Mouse (Mus musculus) monocyte, adult 5-6 weeks (primary cell): ENCODE measurements around the gene Oxt. TPM values are rescaled to one million over a fixed set of nuclear protein-coding genes. Genes with fewer than 3 reads are reported as not detected.

Experiments used
- total RNA-seq: library from RNA; stranded (forward); fragments of 200-1000, 200-491, 200-594 nt; gene quantifications from 3 replicates; pipeline ENCODE4 v1.2.3, GENCODE M21; 2017

The Oxt gene
- total RNA-seq, 1 experiment from 2014 or later = not detected

Other genes with a start within 250 kb of the Oxt start
- gene Cpxm1, start 178.6 kb upstream of the Oxt start, total RNA-seq = 0.19 to 0.67 TPM in 2 of 3 replicates, not detected in the other
- gene Gm28372, start 170.9 kb upstream of the Oxt start, total RNA-seq = not detected in 3 replicates
- gene 1700020A23Rik, start 170.9 kb upstream of the Oxt start, total RNA-seq = not detected in 3 replicates
- not detected in 3 replicates for gene Tmem239, start 169.7 kb upstream of the Oxt start, total RNA-seq
- 199 to 267 TPM (median 223 TPM) in 3 replicates for gene Vps16, start 151.8 kb upstream of the Oxt start, total RNA-seq
- gene Pced1a, start 151.5 kb upstream of the Oxt start, total RNA-seq = 20.8 to 40.3 TPM (median 22.5 TPM) in 3 replicates
- 103 to 177 TPM (median 151 TPM) in 3 replicates for gene Ptpra, start 125.9 kb upstream of the Oxt start, total RNA-seq
- 12.2 to 32.6 TPM (median 25.0 TPM) in 3 replicates for gene Mrps26, start 12.4 kb upstream of the Oxt start, total RNA-seq
- gene Avp, start 6.4 kb downstream of the Oxt start, total RNA-seq = not detected in 3 replicates
- gene Fastkd5, start 53.9 kb downstream of the Oxt start, total RNA-seq = 5.1 to 10.8 TPM (median 9.0 TPM) in 3 replicates
- 2.9 to 5.1 TPM (median 3.5 TPM) in 3 replicates for gene Ubox5, start 53.9 kb downstream of the Oxt start, total RNA-seq
- gene Lzts3, start 66.6 kb downstream of the Oxt start, total RNA-seq = 0.29 to 0.95 TPM (median 0.85 TPM) in 3 replicates
- gene Ddrgk1, start 88.5 kb downstream of the Oxt start, total RNA-seq = 79.9 to 114 TPM (median 86.8 TPM) in 3 replicates
- gene Itpa, start 91.4 kb downstream of the Oxt start, total RNA-seq = 33.0 to 47.1 TPM (median 41.8 TPM) in 3 replicates
- gene Slc4a11, start 121.3 kb downstream of the Oxt start, total RNA-seq = not detected in 3 replicates